Mouse (Mus musculus) heart, postnatal 0 days (tissue): ENCODE results near the gene Retreg1.

Experiments used
- CTCF ChIP-seq: IDR thresholded peaks from 2 replicates; pipeline ENCODE4 v1.5.1; 2016; ENCODE audit warnings: antibody characterized with exemption, control low read depth, low read depth
- EP300 ChIP-seq: IDR thresholded peaks from 2 replicates; pipeline ENCODE4 v1.6.1; 2016; ENCODE audit warnings: antibody characterized with exemption, low read depth

DNA sequence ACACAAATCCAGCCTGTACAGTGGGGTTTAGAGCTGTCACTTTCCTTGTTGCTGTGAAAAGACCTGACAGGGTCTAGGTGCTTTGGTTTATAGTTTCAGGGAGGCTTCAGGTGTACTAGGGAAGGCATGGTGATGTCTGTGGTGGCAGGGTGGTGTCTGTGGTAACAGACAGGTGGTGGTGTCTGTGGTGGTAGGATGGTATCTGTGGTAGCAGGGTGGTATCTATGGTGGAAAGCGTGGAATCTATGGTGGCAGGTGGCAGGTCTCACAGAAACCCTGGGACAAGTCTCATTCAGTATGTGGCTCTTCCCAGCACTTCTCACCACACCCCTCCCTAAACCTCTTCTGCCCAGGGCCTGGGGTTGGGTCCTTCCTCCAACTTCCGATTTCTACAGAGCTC is 8.7 kb upstream of the Retreg1 start:
- TF ChIP-seq CTCF (no peak), EP300 (no peak)
